Mouse (Mus musculus) left cerebral cortex, adult 2 months (tissue): ENCODE results near the gene Gng4. TPM values are rescaled to one million over a fixed set of nuclear protein-coding genes. Genes with fewer than 3 reads are reported as not detected.

Experiments used
- DNase-seq, 2 experiments: peaks; one replicate each; pipeline ENCODE4 v3.0.0; 2021 to 2022; ENCODE audit warnings: low spot score in 2 of 2, mixed read lengths in 1 of 2; ENCODE audit errors: extremely low spot score in 1 of 2
- H3K27ac ChIP-seq: fragments of 200-600 bp; 2 replicates; pipeline ENCODE4 v1.8.1; 2022
- H3K4me3 ChIP-seq: fragments of 200-600 bp; 2 replicates; pipeline ENCODE4 v1.8.1; 2022
- CTCF ChIP-seq: fragments of 200-600 bp; IDR thresholded peaks from 2 replicates; pipeline ENCODE4 v1.8.1; 2022; ENCODE audit warnings: antibody characterized with exemption, mild to moderate bottlenecking, moderate library complexity
- intact Hi-C: fragments of 180-260 bp; cut with DNase I; formaldehyde crosslinking; loops from one replicate; pipeline ENCODE4 v1.15.1; 2025
- total RNA-seq, 2 experiments: library from RNA; stranded (reverse); gene quantifications; 2 replicates each; pipeline ENCODE4 v1.2.3; 2021

Gng4 gene
- total RNA-seq, 2 experiments from 2014 or later = 39.3 to 45.2 TPM

GRCm38 (mm10) chr13:13820234-13821123 is 36.6 kb downstream of the Gng4 start:
- no peak for DNase-seq
- no peak for TF ChIP-seq CTCF
- Histone ChIP-seq H3K27ac (no peak overlapping the region), H3K4me3 (no peak overlapping the region)
- intact Hi-C loops = no loop called here

- intact Hi-C loops = no loop called here
Observed at GRCm38 (mm10) chr13:13824946-13825345, 41.1 kb downstream of the Gng4 start.

GRCm38 (mm10) chr13:13826533-13826932 is 42.7 kb downstream of the Gng4 start:
- no peak overlapping the region for H3K4me3 ChIP-seq
- H3K27ac ChIP-seq = no peak overlapping the region
- intact Hi-C loops = no loop called here
- no peak for DNase-seq
- no peak for TF ChIP-seq CTCF

More at GRCm38 (mm10) chr13:13824946-13825345, 41.1 kb downstream of the Gng4 start:
- DNase-seq = no peak
- Histone ChIP-seq H3K27ac (no peak overlapping the region), H3K4me3 (no peak overlapping the region)
- no peak for TF ChIP-seq CTCF

GRCm38 (mm10) chr13:13828125-13828524 is 44.3 kb downstream of the Gng4 start:
- no peak overlapping the region for H3K27ac ChIP-seq
- no peak for TF ChIP-seq CTCF
- H3K4me3 ChIP-seq = no peak overlapping the region
- DNase-seq = no peak
- intact Hi-C loops = no loop called here

GRCm38 (mm10) chr13:13830469-13831074 is 46.7 kb downstream of the Gng4 start:
- intact Hi-C loops = no loop called here
- Histone ChIP-seq H3K27ac (no peak overlapping the region), H3K4me3 (no peak overlapping the region)
- TF ChIP-seq CTCF = no peak
- DNase-seq = no peak

GRCm38 (mm10) chr13:13835180-13835579 is 51.3 kb downstream of the Gng4 start:
- no peak for DNase-seq
- H3K27ac ChIP-seq = no peak overlapping the region
- peak; percentile 47 for TF ChIP-seq CTCF
- H3K4me3 ChIP-seq = no peak overlapping the region
- intact Hi-C loops = no loop called here

- H3K27ac ChIP-seq = no peak overlapping the region
- no peak overlapping the region for H3K4me3 ChIP-seq
- no peak for DNase-seq
- no peak for TF ChIP-seq CTCF
- intact Hi-C loops = no loop called here
Observed at GRCm38 (mm10) chr13:13845021-13845420, 61.2 kb downstream of the Gng4 start.

GRCm38 (mm10) chr13:13847075-13847599 is 63.3 kb downstream of the Gng4 start:
- H3K4me3 ChIP-seq = no peak overlapping the region
- TF ChIP-seq CTCF = no peak
- intact Hi-C loops = no loop called here
- H3K27ac ChIP-seq = no peak overlapping the region
- no peak for DNase-seq

GRCm38 (mm10) chr13:13857190-13857589 is 73.3 kb downstream of the Gng4 start:
- Histone ChIP-seq H3K27ac (no peak overlapping the region), H3K4me3 (no peak overlapping the region)
- no peak for TF ChIP-seq CTCF
- DNase-seq = no peak
- intact Hi-C loops = no loop called here

- no peak for TF ChIP-seq CTCF
- intact Hi-C loops = no loop called here
- Histone ChIP-seq H3K4me3 (no peak overlapping the region), H3K27ac (no peak overlapping the region)
- no peak for DNase-seq
Observed at GRCm38 (mm10) chr13:13862346-13862745, 78.5 kb downstream of the Gng4 start.

- intact Hi-C loops = no loop called here
- no peak overlapping the region for H3K27ac ChIP-seq
- DNase-seq = no peak
- H3K4me3 ChIP-seq = no peak overlapping the region
- no peak for TF ChIP-seq CTCF
Observed at GRCm38 (mm10) chr13:13862941-13863340, 79.1 kb downstream of the Gng4 start.

GRCm38 (mm10) chr13:13866339-13866738 is 82.5 kb downstream of the Gng4 start:
- no peak overlapping the region for H3K27ac ChIP-seq
- no peak for DNase-seq
- TF ChIP-seq CTCF = no peak
- no peak overlapping the region for H3K4me3 ChIP-seq
- intact Hi-C loops = loop anchor here (5.0 kb wide), 2 partner anchors 89 to 349 kb away; no protein-coding TSS in a partner anchor
